Mouse (Mus musculus) c-Kit-positive CD71-positive TER-119-positive erythroid progenitor cells, embryonic 14.5 days (primary cell): ENCODE data around the gene Slc37a3.
A peak's percentile ranks its signal among the peaks of the same experiment; 100 is the strongest.
"Not testable (repeated sequence)": the region's sequence is repeated elsewhere in the genome, so short reads cannot be mapped to it uniquely, and the experiment has no call there.

ENCODE experiments used
- DNase-seq: peaks from one replicate; pipeline ENCODE4 v3.0.0-alpha.2; 2013; ENCODE audit warnings: low spot score

The Slc37a3 gene

DNA sequence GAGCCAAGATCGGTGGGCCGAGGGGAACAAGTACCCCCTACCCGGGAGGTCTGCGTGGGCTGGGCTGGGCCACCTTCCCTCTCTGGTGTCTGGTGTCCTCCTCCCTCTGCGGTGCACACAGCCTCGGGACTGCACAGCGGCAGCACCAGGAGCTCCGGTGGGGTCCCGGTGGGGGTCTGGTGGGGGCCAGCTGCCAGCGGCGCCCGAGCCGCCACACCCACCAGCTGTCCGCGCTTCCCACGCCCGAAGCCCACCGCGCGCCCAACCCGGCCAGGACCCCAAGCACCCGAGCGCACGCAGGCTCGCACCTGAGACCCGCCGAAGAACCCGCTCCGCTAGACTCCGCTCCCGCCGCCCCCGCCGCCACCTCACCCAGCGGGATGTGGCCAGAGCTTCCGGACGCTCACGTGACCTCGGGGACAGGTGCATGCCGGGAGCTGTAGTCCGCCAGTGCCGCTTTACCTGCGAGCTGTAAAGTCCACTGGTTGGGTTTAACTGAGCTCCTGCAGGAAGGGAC, at the start of gene Slc37a3:
TSS of gene Slc37a3 (minus strand) at position 365 of the 517 bp plus-strand sequence.
- peak; percentile 76 for DNase-seq

- no peak for DNase-seq
Observed at GRCm38 (mm10) chr6:39426725-39427124, 49.2 kb upstream of the Slc37a3 start.

GRCm38 (mm10) chr6:39425181-39425580, 47.7 kb upstream of the Slc37a3 start:
- no peak for DNase-seq

DNA sequence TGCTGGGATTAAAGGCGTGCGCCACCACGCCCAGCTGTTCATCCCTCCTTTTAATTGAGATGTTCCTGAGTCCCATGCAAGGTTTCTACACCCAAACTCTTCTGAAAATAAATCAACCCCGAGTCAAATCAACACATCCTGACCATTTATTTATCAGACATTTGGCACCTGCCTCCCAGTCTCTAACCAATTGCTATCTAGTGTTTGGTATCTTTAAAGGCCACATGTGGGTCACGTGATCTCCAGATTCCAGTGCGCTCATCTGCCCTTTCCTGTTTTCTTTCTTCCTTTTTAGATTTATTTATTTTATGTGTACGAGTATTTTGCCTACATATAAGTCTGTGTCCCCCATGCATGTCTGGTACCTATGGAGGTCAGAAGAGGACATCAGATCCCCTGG, 46.2 kb upstream of the Slc37a3 start:
- DNase-seq = peak; percentile 79

DNA sequence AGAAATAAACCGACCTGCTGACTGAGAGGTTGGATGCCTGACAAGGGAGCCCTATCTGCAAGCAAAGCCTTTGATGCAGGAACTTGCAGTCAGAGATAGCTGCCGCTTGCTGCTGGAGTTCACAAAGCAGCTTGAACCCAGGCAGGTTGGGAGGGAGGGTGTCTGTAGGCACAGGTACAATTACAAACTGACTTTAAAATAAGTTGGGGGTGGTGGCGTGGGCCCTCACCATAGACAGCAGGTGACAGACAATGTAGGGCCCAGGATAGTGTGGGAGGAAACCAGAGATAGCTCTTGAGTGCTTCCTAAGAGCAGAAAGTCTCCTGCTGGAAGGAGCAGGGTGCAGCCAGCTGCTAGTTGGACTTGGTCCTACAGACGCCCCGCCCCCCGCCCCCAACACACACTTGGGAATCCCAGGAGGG, 45.7 kb upstream of the Slc37a3 start:
- DNase-seq = no peak

DNA sequence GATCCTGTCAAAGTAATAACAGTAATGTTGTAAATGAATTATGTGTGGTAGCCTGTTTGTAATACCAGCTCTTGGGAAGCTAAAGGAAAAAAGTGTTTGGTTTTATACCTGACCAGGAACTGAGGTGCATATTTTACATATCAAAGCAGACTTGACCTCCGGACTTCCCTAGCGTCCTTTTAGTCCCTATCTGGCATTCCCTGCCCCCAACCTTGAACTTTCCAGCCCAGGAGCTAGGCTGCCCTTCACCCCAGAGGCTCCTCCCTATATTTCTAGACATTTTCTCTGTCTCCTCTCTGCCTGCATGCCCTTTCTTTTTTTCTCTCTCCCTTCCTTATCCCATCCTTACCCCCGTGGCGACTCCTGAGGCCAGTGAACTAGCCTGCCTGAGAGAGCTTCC, 43.4 kb upstream of the Slc37a3 start:
- DNase-seq = no peak

- peak; percentile 86 for DNase-seq
Observed at GRCm38 (mm10) chr6:39419851-39420721, 42.6 kb upstream of the Slc37a3 start, which contains the start of gene Mkrn1. Mkrn1 (minus strand) TSS chr6:39420462.

GRCm38 (mm10) chr6:39419386-39419850, 41.9 kb upstream of the Slc37a3 start:
- no peak for DNase-seq

- DNase-seq = not testable (repeated sequence)
Observed at GRCm38 (mm10) chr6:39416654-39417053, 39.2 kb upstream of the Slc37a3 start.

- DNase-seq = peak; percentile 78
Observed at GRCm38 (mm10) chr6:39415762-39416161, 38.3 kb upstream of the Slc37a3 start.

- DNase-seq = no peak
Observed at GRCm38 (mm10) chr6:39414106-39414505, 36.6 kb upstream of the Slc37a3 start.

DNA sequence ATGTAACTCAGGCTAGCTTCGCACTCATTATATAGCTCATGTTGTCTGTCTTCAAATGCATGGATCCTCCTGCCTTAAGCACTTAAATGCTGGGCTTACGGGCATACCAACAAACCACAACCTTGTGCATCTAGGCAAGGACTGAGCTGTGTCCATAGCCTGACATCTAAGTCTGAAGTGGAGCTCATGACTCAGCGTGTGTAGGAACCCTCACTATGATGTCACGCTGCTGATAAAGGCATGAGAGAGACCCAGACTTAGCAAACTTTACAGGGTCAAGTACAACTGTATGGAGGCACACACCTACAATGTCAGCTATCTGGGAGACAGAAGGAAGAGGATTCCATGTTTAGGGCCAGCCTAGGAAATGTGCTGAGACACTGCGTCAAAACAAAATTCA, 29.0 kb upstream of the Slc37a3 start:
- DNase-seq = no peak

DNA sequence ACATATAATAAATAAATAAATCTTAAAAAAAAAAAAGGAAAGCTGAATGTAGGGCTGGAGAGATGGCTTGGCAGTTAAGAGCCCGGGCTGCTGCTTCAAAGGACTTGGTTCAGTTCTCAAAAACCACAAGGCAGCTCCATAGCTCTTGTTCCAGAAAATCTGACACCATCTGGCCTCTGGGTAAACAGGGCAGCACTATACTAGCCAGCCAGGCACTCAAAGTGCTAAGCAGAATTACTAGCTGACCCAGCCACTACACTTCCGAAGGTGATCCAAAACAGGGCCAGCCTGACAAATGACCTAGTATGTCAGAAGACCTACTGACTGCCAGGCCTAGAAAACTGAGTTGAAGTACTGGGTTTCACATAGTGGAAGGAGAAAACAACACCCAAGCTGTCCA, 25.7 kb upstream of the Slc37a3 start:
- DNase-seq = no peak

- no peak for DNase-seq
Observed at GRCm38 (mm10) chr6:39400343-39400742, 22.9 kb upstream of the Slc37a3 start.

GRCm38 (mm10) chr6:39398342-39398741, 20.9 kb upstream of the Slc37a3 start:
- no peak for DNase-seq

DNA sequence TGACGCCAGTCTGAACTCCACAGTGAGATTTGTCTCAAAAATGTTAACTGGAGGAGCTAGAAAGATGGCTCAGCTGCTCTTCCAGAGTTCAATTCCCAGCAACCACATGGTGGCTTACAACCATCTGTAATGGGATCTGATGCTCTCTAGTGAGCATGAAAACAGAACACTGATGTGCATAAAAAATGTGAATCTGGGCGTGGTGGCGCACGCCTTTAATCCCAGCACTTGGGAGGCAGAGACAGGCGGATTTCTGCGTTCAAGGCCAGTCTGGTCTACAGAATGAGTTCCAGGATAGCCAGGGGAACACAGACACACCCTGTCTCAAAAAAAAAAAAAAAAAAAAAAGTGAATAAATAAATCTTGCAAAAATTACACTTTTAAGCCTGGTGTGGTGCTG, 19.6 kb upstream of the Slc37a3 start:
- DNase-seq = no peak

DNA sequence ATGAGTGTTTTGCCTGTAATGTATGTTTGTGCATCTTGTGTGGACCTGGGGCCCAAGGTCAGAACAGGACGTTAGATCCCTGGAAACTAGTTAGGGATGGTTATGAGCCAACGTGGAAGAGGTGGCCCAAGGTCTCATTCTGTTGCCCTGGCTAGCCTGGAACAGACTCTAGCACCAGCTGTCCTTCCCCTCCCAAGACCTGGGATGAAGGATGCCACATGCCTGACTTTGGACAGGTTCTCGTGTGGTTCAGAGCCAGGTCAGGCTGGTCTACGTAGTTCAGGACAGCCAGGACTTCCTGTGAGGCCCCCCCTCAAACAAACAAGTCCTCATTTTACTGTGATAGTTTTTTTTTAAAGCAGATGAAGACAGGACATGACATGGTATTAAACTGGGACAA, 18.4 kb upstream of the Slc37a3 start:
- no peak for DNase-seq

GRCm38 (mm10) chr6:39395471-39395870, 18.0 kb upstream of the Slc37a3 start:
- no peak for DNase-seq

- no peak for DNase-seq
Observed at GRCm38 (mm10) chr6:39389988-39390387, 12.5 kb upstream of the Slc37a3 start.

DNA sequence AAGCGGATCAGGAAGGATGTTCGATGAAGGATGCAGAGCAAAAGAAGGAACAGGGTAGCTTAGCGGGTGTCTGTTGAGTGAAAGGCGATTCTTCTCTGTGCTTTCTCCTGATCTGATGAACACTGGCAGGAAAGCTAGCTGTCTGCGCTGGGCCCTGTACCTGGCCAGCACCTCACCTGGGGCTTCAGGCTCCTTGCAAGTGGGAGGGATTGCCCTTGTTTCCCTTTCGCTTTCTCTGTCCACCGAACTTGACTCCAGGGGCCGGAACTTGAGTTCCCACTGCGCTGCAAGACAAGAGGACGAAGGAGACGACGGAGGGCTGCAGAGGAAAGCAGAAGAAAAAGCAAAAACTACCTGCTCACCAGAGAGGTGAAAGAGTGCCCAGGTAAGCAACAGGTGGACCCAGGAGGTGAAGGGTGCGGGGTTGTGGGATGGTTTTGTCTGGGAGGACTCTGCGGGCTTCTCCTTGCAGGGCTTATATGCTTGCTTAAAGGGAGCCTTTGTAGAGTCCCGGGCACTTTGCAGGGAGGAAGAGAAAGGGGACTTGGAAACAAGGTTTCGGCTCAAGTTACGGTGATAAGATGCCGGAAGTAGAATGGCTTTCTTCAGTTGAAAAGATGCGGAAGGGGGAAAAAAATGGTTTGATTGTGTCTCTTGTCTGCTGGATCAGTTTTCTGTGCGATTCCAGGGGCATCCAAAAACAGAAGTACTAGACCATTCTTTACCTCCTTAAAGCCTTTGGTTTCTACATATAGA, 3.8 kb upstream of the Slc37a3 start, which contains the start of gene Rab19:
TSS of gene Rab19 (plus strand) at position 51 of the 756 bp plus-strand sequence.
- DNase-seq = no peak

GRCm38 (mm10) chr6:39380276-39380675, 2.8 kb upstream of the Slc37a3 start:
- DNase-seq = no peak

- no peak for DNase-seq
Observed at GRCm38 (mm10) chr6:39379749-39380148, 2.3 kb upstream of the Slc37a3 start.

- DNase-seq = no peak
Observed at GRCm38 (mm10) chr6:39379224-39379623, 1.7 kb upstream of the Slc37a3 start.
